Mouse (Mus musculus) layer of hippocampus, adult 9-10 months (tissue): Measurements from ENCODE around the gene Trafd1.
"Not testable (repeated sequence)": the region's sequence is repeated elsewhere in the genome, so short reads cannot be mapped to it uniquely, and the experiment has no call there.

Source experiments
- DNase-seq: peaks from one replicate; pipeline ENCODE4 v3.0.0; 2022; ENCODE audit warnings: low spot score

The Trafd1 gene

DNA sequence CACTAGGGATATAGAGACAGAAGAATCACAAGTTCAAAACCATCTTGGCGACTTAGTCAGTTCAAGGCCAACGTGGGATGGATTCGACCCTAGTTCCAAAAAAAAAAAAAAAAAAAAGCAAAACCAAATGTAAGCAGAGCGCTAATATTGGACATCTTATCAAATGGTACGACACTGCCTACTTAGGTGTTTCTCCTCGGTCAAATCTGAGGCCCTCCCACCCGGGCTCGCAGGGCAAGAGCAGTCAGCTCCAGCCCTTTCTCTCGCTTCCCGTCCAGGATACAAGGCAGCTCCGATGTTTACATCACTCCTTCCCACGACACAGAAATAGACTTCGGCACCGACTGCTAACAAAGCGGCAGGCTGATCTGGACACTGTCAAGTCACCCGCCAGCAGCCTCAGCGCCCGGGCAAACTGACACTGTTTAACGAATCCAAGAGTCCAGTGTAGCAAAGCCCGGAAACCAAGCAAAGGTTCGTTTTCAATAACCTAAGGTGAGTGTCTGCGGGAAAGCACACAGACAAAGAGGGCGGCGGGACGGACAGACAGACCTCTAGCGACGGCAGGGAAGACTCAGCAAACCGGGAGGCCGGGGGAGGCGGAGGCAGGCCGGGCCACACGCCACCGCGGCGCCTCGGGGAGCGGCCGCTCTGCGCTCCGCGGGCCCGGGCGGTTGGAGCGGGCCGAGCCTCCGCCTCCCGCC, 523 bp downstream of the Trafd1 start:
- DNase-seq: no peak

DNA sequence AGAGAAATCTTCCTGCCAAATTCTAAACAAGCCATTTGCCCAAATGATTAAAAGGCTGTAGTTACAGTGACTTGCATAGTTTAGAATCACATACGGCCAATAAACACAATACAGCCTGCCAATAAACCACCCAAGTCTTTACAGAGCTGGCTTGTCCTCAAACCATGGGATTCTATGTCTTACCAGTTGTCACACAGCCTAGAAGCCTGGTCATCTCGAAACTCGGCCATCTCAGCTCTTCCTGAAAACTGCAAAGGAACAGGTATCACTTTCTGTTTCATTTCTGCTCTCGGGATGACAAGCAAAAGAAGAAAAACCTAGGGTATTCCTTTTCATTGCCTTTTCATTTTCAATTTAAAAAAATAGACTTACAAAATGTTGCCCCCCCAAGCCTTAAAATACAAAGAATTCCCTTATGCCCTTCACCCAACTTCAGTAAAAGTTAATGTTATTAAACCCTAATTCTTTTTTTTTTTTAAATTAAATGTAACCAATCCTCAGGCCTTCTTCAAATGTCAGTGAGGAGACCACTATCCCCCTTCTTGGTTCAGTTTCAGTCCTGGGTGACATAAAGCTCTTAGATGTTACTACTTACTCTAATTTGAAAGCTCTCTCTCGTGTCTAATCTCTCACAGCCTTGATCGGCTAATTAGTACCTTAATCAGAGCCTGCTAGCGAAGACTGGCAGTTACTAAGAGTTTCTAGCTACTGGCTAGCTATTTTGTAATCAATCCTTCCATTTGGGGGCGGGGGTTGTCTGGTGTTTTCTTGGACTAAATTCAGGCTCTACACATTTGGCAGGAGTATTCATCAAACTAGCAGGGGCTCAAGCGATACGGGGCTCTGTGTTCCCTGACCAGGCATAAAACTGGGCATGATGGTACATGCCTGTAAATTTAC, 1.3 kb downstream of the Trafd1 start:
- DNase-seq: no peak

DNA sequence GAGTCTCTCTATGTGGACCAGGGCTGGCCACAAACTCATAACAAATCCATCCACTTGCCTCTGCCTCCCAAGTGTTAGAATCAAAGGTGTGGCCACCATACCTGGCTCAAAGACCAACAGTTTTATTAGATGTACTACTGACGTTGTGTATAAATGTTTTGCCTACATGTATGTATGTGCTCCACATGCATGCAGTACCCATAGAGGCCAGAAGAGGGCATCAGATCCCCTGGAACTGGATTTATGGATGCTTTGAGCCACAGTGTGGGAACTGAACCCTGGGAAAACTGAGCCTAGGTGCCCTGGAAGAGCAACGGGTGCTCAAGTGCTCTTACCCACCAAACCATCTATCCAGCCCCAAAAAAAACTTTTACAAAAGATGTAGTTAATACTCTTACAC, 4.7 kb downstream of the Trafd1 start:
- DNase-seq: no peak

DNA sequence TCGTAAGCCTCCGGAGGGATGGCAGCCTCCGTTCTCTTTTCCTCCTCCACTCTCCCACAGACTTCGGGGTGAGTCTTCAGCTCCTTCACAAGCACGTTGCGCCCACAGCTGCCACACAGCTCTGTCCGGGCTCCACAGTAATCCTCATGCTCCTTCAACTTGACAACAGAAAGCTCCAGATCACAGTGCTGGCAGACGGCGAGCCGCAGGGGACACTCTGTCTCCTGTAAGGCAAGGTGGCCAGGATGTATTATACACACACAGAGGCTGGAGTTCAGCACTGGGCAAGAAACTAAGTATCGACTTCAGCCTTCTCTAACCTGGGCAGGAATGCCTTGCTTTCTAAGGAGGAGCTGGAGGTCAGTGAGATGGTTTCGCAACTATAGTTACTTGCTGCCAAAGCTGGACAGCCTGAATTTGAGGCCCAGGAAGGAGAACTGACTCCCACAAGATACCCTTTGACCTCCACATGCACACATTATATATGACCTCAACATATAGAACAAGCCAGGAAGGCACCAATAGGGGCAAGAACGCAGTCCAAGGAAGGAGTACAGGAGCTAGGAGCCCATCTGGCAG, 6.7 kb downstream of the Trafd1 start:
- no peak for DNase-seq

DNA sequence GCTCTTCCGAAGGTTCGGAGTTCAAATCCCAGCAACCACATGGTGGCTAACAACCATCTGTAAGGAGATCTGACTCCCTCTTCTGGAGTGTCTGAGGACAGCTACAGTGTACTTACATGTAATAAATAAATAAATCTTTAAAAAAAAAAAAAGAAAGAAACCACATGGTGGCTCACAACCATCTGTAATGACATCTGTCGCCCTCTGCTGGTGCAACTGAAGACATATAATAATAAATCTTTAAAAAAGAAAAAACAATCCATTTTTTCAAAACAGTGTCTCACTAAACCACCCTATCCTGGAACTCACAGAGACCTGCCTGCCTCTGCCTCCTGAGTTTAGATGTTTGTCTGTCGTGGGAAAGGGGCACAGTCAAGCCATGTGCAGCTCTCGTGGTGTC, 8.5 kb downstream of the Trafd1 start:
- DNase-seq: not testable (repeated sequence)

DNA sequence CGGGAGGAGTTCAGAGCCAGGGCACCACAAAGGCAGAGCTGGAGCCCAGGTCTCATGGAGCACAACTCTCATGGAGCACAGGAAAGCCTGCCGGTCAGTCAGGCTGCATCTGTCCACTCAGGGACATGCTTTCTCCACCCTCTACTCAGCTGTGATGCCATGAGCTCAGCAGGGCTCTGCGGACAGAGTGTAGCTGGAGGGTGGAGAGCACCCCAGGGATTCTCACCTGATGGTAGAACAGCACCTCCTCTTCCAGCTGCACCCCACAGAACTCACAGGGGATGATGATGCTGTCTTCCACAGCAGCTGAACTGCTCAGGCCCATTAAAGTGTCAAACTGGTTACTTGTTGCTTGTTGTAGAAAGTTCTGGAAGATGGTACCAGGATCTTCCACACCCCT, 10.6 kb downstream of the Trafd1 start:
- DNase-seq: no peak

DNA sequence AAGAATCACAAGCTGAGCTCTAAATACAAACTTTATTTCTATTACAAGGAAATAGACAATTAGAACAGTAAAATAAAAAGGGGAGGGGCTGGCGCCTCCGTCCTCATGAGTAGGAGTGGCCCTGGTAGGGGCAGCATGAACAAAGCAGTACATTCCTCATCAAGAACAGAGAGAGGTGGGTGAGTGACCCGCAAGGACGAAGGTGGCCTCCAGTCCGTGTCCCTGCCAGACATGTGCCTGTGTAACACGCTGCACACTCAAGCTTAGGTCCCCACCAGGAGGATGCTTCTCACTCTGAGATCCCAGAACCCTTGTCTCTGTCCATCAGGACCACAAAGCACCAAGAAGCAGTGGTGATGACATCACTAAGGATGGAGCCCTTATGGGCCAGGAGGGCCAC, 13.7 kb downstream of the Trafd1 start:
- no peak for DNase-seq

DNA sequence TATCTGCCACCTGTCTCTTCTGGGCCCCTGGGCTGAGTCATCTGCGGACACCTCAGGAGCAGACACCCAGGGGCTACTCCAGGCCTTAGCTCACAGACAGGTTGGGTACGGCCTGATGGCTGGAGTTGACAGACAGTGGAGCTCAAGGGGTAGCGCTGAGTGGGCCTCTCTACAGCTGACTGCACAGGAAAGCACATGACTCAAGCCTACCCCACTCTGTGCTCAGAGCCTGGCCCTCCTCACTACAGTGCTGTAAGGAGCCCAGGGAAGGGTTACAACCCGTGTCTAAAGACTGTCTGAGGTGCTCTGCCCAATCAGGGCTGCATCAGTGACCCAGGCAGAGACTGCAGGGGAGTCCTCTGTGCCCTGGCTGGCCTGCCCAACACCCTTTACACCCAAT, 18.2 kb downstream of the Trafd1 start:
- DNase-seq: no peak

DNA sequence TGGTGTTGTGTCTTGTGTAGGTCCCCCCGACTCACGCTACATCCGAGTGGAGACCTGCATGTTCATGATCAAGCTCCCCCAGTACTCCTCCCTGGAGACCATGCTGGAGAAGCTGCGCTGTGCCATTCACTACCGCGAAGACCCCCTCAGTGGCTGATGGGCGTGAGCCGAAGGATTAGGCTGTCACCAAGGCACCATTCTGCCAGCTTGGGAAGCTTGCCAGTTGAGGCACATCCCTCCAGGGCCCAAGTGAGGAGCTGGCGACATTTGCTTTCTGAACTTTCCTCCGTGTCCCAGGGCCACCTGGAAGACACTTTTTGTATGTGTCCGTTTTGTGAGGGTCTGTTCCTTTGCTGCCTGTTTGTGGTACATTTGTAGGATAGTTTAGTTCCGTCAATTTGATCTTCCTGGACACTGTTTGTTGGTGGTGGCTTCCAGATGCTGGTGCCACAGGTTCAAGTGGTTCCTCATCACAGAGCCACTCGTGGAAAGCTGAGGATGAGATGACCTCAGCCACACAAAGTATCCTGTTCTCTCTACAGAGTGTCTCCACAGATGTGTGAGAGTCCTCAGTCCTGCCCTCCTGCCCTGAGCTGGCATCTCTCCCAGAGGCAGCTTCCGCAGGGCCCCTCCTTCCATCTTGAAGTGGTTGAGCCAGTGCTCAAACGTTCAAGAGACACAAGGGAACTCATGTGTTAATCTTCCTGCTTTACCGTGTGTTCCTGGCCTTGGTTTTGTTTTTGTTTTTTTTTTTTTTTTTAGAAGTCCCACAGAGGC, 18.8 kb downstream of the Trafd1 start:
- DNase-seq: no peak

DNA sequence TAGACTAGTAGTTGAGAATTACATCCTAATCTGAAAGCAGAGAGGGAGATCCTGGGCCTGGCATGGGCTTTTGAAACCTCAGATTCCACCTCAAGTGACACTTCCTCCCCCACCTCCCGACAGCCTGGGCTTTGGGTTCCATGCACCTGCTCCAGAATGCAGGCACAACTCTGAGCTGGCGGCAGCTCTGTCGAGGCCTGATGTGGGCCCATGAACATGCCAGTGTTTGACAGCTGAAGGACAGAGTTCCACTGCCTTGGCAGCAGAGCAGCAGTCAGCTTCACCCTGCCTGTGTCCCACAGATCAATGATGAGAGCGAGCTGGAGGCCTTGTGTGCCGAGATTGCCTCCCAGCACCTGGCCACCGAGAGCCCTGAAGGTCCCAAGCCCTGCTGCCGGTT, 22.0 kb downstream of the Trafd1 start:
- no peak for DNase-seq

DNA sequence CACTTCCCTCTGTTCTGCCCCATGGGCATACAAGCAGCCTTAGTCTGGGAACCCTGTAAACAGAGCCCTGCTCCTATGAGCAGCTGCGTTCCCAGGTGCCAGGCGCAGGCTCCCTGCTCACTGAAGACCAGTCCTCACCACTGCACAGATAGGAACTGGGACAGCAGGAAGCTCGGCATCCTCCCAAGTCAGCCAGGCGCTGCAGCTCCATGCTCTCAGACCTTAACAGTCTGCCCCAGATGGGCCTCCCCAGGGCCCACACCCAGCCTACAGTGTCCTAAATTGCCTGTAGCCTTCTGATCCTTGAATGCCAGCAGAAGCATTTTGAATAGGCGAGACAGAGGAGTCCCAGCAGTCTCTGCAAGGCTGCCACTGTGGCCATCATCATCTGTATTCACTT, 23.7 kb downstream of the Trafd1 start:
- no peak for DNase-seq

DNA sequence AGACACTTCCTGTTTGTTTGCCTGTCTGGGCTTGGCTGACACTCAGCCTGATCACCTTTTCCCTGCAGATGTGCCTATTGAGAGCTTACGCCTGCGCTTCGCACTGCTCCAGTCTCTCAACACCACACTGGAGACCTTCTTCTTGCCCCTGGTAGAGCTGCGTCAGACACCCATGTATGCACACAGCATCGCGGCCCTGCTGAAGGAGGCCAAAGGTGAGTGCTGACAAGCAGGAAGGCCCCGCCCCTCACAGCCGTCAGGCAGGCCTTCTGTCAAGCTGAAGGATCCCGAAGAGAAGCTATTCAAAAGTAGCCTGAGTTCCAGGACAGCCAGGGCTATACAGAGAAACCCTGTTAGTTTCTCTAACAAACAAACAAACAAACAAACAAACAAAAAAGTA, 26.2 kb downstream of the Trafd1 start:
- no peak for DNase-seq

DNA sequence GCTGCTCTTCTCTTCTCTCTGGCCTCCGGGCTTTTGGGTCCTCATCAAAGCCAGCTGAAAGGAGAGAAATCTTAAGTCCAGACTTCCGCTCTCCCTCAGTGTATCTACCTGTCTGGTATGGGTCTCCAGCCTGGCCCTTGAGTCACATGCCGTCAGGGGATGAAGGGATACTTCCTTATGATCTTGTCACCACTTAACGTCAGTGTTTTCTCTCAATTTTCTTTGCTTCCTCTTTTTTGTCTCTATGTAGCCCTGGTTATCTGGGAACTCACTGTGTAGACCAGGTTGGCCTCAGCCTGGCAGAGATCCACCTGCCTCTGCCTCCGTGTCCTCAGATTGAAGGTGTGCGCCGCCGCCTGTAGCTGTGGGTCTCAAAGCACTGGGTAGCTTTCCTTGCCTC, 41.4 kb downstream of the Trafd1 start:
- no peak for DNase-seq

DNA sequence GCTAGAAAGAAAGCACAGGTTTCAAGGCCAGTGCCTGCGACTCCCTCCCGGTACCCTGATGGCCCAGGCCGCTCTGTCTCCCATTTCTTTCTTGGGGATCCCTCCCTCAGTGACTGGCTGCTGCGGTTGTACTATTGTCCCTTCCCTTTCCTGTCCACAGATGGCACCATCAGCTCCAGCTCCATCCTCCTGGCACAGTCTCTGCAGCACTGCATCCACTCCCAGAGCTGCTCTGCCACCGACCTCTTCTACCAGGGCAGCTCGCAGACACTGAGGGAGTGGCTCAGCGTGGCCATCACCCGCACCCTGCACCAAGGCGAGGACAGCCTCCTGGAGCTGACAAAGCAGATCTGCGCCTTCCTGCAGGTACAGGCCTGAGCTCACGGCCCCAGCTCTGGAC, 42.9 kb downstream of the Trafd1 start:
- DNase-seq: no peak

DNA sequence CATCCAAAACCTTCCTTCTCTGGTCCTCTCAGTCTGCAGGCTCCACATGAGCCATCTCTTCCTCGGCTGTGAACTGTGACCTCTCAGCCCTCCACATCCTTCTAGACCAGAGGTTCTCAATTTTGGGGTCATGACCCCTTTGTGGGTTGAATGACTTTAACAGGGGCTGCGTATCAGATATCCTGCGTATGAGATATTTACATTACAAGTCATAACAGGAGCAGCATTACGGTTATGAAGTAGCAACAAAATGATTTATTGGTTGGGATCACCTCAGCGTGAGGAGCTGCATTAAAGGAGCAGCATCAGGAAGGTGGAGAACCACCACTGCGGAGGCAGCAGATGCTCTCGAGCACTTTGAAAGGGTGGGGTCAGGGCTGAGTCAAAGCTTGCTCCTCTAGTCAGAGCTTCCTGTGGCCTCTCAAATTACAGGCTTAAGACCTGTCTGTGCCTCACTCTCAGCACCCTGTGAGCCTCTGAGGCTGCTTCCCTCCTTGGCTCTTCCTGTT, 44.4 kb downstream of the Trafd1 start:
- no peak for DNase-seq

DNA sequence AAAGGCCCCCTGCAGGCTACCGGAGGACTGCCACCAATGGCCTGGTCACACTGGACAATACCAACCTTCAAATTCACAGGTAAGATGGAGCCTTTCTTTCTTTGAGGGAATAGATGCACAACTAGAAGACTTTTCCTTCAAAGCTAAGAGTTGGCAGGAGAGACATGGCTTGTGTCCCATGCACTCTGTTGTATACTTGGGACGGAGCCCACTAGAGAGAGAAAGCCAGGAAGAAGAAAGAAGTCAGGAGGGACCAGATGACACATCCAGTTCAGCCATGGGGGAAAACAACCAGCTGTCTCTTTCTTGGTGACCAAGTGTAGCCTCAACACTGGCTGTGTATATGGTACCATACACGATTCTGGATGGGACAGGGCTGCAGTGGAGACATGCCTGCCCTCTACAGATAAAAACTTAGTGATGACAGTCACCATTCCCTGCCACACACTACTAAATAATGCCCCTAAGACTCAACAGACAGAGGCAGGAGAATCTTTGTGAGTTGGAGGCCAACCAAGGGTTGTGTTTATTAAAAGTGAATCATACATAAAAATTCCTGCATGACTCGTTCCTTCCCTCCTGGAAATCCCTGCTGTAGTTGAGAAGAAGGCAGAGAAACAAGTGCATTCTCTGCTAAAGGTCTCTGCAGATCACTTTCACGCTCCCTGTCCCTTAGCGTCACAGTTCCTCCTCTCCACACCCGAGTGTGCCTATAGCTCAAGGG, 45.8 kb downstream of the Trafd1 start:
- DNase-seq: no peak

DNA sequence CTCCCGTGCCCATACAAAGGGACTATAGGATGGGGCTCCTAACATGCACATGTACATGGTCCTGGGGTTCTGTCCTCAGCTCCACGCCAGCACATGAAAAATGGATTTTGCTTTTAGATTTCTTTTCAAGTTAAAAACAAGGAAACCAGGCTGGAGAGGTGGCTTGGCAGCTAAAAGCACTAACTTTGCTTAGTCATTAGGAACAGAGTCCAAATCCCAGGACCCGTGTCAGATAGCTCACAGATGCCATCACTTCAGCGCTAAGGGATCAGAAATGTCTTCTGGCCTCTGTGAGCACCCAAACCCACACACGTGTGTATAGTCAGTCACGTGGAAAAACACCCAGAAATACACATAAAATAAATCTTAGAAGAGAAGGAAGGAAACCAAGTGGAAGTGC, 48.7 kb downstream of the Trafd1 start:
- no peak for DNase-seq

DNA sequence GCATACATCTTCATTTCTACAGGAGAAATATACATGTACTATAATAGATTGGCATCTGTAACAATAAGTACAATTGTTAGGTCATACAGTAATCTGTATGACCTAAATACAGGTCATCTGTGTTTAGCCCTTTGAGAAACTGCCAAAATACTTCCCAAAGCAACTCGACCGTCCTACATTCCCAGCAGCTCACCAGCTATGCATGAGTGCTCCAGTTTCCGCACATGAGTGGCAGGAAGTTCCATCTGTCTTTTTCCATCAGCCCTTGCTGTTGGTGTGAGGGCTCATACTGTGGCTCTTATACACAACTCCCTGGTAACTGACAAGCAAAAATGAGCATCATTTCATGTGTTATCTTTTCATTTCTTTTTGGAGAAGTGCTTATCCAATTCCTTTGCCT, 49.4 kb downstream of the Trafd1 start:
- no peak for DNase-seq

DNA sequence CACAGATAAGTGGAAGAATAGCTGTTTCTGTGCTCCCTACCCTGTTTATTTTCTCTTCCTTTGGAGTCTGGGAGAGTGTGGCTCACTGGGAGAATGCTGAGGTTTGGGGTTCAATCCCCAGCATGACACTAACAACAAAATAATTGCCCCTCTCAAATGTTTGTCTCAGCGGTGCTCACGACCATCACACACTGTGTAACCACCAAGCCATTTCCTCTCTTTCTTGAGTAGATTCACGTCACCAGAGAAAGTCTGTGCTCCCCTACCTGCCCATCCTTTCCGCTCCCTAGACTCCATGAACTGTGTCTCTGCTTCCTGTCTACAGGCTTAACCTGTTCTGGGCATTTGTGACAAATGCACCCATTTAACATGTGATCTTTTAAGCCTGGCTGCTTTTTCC, 50.0 kb downstream of the Trafd1 start:
- no peak for DNase-seq

DNA sequence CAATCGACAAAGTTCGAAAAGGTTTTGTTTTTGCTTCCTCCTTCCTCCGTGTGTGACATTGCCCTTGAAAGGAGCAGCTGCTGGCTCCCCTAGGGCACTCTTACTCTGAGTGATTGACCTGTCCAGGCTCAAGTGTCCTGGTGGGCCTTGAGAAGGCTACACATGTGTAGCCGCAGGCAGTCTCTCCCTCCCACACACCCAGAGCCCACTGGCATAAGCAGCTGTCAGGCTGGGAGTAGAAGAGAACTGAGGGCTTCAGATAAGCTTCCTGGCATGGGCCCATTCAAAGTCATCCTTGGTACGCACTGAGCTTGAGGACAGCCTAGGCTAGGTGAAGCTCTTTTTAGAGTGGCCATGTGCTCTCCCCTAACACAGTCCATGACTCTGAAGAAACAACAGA, 51.0 kb downstream of the Trafd1 start:
- no peak for DNase-seq

DNA sequence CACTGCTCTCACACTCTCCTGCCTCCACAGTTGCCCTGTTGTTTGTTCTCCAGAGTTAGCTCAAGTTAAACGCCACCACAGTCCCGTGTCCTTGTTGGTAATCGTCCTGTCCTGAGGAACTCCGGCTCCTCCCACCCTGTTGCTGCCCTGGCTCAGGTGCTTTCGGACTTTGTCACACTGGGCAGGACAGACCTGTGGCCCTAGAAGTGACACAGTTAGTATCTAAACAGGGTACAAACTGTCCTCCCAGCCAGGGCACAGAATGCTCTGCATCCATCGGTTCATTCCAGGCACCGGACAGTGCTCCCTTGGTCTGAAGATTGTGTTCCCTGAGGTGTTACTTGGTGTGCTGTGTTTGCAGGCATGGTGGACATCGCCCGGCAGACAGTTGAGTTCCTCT, 51.5 kb downstream of the Trafd1 start:
- DNase-seq: no peak

DNA sequence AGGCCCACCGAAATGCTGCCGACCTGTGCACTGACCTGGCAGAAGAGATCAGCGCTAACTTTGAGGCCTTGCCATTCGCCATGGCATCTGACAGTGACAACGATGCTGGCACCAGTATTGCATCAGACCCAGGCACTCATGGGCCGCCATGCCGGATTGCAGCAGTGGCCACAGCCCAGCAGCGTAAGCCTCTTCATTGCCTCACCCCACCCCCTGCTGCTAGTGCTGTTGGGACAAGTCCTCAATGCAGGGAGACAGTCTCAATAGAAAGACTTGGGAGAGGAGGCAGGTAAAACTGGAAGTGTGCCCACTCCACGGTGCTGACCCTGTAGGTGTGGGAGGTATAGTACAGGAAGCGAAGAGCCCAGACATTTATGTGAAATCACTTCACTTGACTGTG, 53.7 kb downstream of the Trafd1 start:
- DNase-seq: no peak
